Mouse (Mus musculus) embryonic facial prominence, embryonic 15.5 days (tissue): ENCODE results near the gene Jun. TPM values are rescaled to one million over a fixed set of nuclear protein-coding genes. Genes with fewer than 3 reads are reported as not detected.

Experiments
- ATAC-seq: fragments of 200-750 bp; cut with Nextera tagmentation; 2 replicates; pipeline ENCODE4 v1.8.0; 2017; ENCODE audit warnings: low read depth, moderate TSS enrichment; ENCODE audit not compliant: insufficient number of reproducible peaks, low FRiP score, low TSS enrichment
- H3K27ac ChIP-seq: fragments of 300-500 bp; sonication (generic); replicated peaks from 2 replicates; pipeline ENCODE4 v1.5.1; 2015; ENCODE audit warnings: mild to moderate bottlenecking, inconsistent platforms
- H3K27me3 ChIP-seq: fragments of 300-500 bp; sonication (generic); 2 replicates; pipeline ENCODE4 v1.6.1; 2015; ENCODE audit warnings: inconsistent platforms
- H3K36me3 ChIP-seq: fragments of 300-500 bp; sonication (generic); 2 replicates; pipeline ENCODE4 v1.6.1; 2015; ENCODE audit warnings: mild to moderate bottlenecking, inconsistent platforms
- H3K4me1 ChIP-seq: fragments of 300-500 bp; sonication (generic); 2 replicates; pipeline ENCODE4 v1.6.1; 2015; ENCODE audit warnings: inconsistent platforms
- H3K4me2 ChIP-seq: fragments of 300-500 bp; sonication (generic); replicated peaks from 2 replicates; pipeline ENCODE4 v1.6.1; 2015; ENCODE audit warnings: mild to moderate bottlenecking, inconsistent platforms
- H3K4me3 ChIP-seq: fragments of 300-500 bp; sonication (generic); replicated peaks from 2 replicates; pipeline ENCODE4 v1.5.1; 2015; ENCODE audit warnings: mild to moderate bottlenecking, inconsistent platforms
- H3K9ac ChIP-seq: fragments of 300-500 bp; sonication (generic); 2 replicates; pipeline ENCODE4 v1.6.1; 2015; ENCODE audit warnings: inconsistent platforms
- H3K9me3 ChIP-seq: fragments of 300-500 bp; sonication (generic); replicated peaks from 2 replicates; pipeline ENCODE4 v1.6.1; 2016; ENCODE audit warnings: inconsistent platforms
- WGBS: fragments of 180-500 bp; shearing (Covaris S2); methylation state at CpG from one replicate; pipeline ENCODE4 v1.1.7; 2015; 5-methylcytosine and 5-hydroxymethylcytosine counted together
- polyA plus RNA-seq: library from polyadenylated mRNA; unstranded; fragments of >200 nt; fragmentation: Nextera tagmentation; extraction: Ambion mirVana; gene quantifications from 2 replicates; pipeline ENCODE4 v1.2.1, GENCODE M21; 2015

Gene Jun
- polyA plus RNA-seq, 1 experiment from 2014 or later, result 92.4 TPM

DNA sequence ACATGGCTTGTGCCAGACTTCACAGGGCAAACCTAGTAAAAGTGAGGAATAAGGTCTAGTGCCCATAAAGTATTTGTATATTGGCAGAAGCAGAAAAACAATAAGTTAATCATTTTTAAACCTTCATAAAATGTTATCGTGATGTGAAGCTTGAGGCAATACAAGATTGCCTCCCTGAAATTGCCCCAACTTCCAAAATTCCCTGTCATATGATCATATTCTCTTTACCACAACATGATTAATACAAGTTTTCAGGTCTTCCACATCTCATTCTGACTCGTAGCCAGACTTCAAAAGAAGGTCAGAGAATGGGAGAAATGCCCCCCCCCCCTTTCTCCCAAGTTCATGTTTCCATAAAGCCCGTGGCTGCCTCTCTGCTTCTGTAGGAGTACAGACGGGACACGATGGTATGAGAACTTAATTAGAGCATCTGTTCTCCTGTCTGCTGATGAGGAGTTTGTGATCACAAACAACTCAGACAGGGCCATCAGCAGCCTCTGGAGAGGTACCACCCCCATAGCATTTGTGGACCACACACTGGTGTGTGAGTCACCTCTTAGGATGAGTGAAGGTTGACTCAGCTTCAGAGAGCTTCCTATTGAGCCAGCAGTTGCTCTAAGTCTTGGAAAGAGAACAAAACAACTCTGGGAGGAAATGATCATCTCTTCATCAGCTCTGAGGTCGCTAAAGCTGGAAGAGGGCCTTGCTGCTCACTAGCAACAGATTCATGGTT lies 50.8 kb downstream of the Jun start:
- H3K9ac ChIP-seq, result no peak overlapping the region
- no peak overlapping the region for H3K27ac ChIP-seq
- H3K9me3 ChIP-seq, result no peaks in the 10 kb centered on the region
- H3K27me3 ChIP-seq, result no peaks in the 10 kb centered on the region
- no peak overlapping the region for H3K4me2 ChIP-seq
- no peak overlapping the region for H3K4me3 ChIP-seq
- H3K36me3 ChIP-seq, result no peaks in the 10 kb centered on the region
- no peak for ATAC-seq
- H3K4me1 ChIP-seq, result no peaks in the 10 kb centered on the region
- 36% methylated on average over 6 of the region's 6 CpGs for WGBS

- Histone ChIP-seq H3K27me3 (no peaks in the 10 kb centered on the region), H3K4me1 (no peaks in the 10 kb centered on the region), H3K4me2 (no peak overlapping the region), H3K9me3 (no peaks in the 10 kb centered on the region), H3K9ac (no peak overlapping the region), H3K4me3 (no peak overlapping the region), H3K36me3 (no peaks in the 10 kb centered on the region), H3K27ac (no peak overlapping the region)
- 74% methylated on average over 1 of the region's 1 CpGs for WGBS
- ATAC-seq, result no peak
Measured at GRCm38 (mm10) chr4:95000147-95000546, 51.9 kb downstream of the Jun start.

GRCm38 (mm10) chr4:94999249-94999648 lies 52.8 kb downstream of the Jun start:
- Histone ChIP-seq H3K9me3 (no peaks in the 10 kb centered on the region), H3K27me3 (no peaks in the 10 kb centered on the region), H3K9ac (no peak overlapping the region), H3K27ac (no peak overlapping the region), H3K36me3 (no peaks in the 10 kb centered on the region), H3K4me2 (no peak overlapping the region), H3K4me3 (no peak overlapping the region), H3K4me1 (no peaks in the 10 kb centered on the region)
- ATAC-seq, result no peak
- 68% methylated on average over 3 of the region's 3 CpGs for WGBS

Other genes starting within 250 kb of the Jun start
- not detected in 2 replicates for gene Eqtn, start 123.4 kb downstream of the Jun start, polyA plus RNA-seq
- 25.5 and 28.6 TPM in 2 replicates for gene Mysm1, start 73.1 kb downstream of the Jun start, polyA plus RNA-seq